Mouse (Mus musculus): ENCODE data around the gene Ccl25. TPM values are rescaled to one million over a fixed set of nuclear protein-coding genes. Genes with fewer than 3 reads are reported as not detected.

The Ccl25 gene
- 20.5 TPM for total RNA-seq (2023)

GRCm38 (mm10) chr8:4324983-4325750, at the start of gene Ccl25, which contains the start of gene Elavl1:
TSS of gene Ccl25 (plus strand) at chr8:4325210.
TSS of gene Elavl1 (minus strand) at chr8:4325413.

GRCm38 (mm10) chr8:4275275-4276110, 49.5 kb upstream of the Ccl25 start, which contains the start of gene Timm44:
TSS of gene Timm44 (minus strand) at chr8:4275913.

Other genes starting within 250 kb of the Ccl25 start
- not detected for gene Cd209f, start 219.4 kb upstream of the Ccl25 start, total RNA-seq (2023)
- gene Cd209g, start 191.1 kb upstream of the Ccl25 start, total RNA-seq (2023) = not detected
- gene Evi5l, start 158.6 kb upstream of the Ccl25 start, total RNA-seq (2023) = 18.8 TPM
- 0.12 TPM for gene Prr36, start 107.8 kb upstream of the Ccl25 start, total RNA-seq (2023)
- gene Lrrc8e, start 98.4 kb upstream of the Ccl25 start, total RNA-seq (2023) = not detected
- gene Map2k7, start 86.5 kb upstream of the Ccl25 start, total RNA-seq (2023) = 132 TPM
- gene Gm49320, start 86.3 kb upstream of the Ccl25 start, total RNA-seq (2023) = 2.1 TPM
- 36.6 TPM for gene Tgfbr3l, start 77.0 kb upstream of the Ccl25 start, total RNA-seq (2023)
- 16.0 TPM for gene Snapc2, start 72.1 kb upstream of the Ccl25 start, total RNA-seq (2023)
- gene Ctxn1, start 65.9 kb upstream of the Ccl25 start, total RNA-seq (2023) = 0.47 TPM
- gene Timm44, start 49.3 kb upstream of the Ccl25 start, total RNA-seq (2023) = 75.6 TPM
- 103 TPM for gene Elavl1, start 203 bp downstream of the Ccl25 start, total RNA-seq (2023)
- 35.5 TPM for gene Cers4, start 167.8 kb downstream of the Ccl25 start, total RNA-seq (2023)